Mouse (Mus musculus): ENCODE measurements around the gene Postn.

Gene Postn
- long read RNA-seq, experiment 1, full-length matches to known transcripts = 5 of 9 reads
- long read RNA-seq, experiment 1, partial matches to known transcripts = 4 of 9 reads
- long read RNA-seq, experiment 1, other reads (novel, unspliced or antisense) = 0 of 9 reads
- long read RNA-seq, experiment 2, partial matches to known transcripts = 2 of 6 reads
- long read RNA-seq, experiment 2, other reads (novel, unspliced or antisense) = 3 of 6 reads

GRCm38 (mm10) chr3:54360897-54361296 lies at the start of gene Postn:
Postn (plus strand) TSS chr3:54361109.
- intact Hi-C loops (cut with DNase I) = no loop called here

- intact Hi-C loops (cut with DNase I) = no loop called here
Observed at GRCm38 (mm10) chr3:54314055-54314454, 46.9 kb upstream of the Postn start.

GRCm38 (mm10) chr3:54352891-54353652 lies 7.8 kb upstream of the Postn start:
- intact Hi-C loops (cut with DNase I) = loop anchor here (2.0 to 10.0 kb wide), 3 partner anchors 320 to 618 kb away; no protein-coding TSS in a partner anchor

- intact Hi-C loops (cut with DNase I) = loop anchor here (5.0 to 10.0 kb wide), 4 partner anchors 170 to 623 kb away; no protein-coding TSS in a partner anchor
Observed at GRCm38 (mm10) chr3:54357561-54357960, 3.3 kb upstream of the Postn start.

- intact Hi-C loops (cut with DNase I) = loop anchor here (5.0 to 10.0 kb wide), 4 partner anchors 169 to 624 kb away; no protein-coding TSS in a partner anchor
Observed at GRCm38 (mm10) chr3:54358463-54359189, 2.3 kb upstream of the Postn start.

- intact Hi-C loops (cut with DNase I) = no loop called here
Observed at GRCm38 (mm10) chr3:54361656-54362055, 747 bp downstream of the Postn start.

GRCm38 (mm10) chr3:54371015-54371414 lies 10.1 kb downstream of the Postn start:
- intact Hi-C loops (cut with DNase I) = no loop called here

GRCm38 (mm10) chr3:54372625-54373024 lies 11.7 kb downstream of the Postn start:
- intact Hi-C loops (cut with DNase I) = no loop called here

GRCm38 (mm10) chr3:54376014-54376413 lies 15.1 kb downstream of the Postn start:
- intact Hi-C loops (cut with DNase I) = no loop called here

- intact Hi-C loops (cut with DNase I) = no loop called here
Observed at GRCm38 (mm10) chr3:54377647-54378046, 16.7 kb downstream of the Postn start.

GRCm38 (mm10) chr3:54378135-54378534 lies 17.2 kb downstream of the Postn start:
- intact Hi-C loops (cut with DNase I) = no loop called here

- intact Hi-C loops (cut with DNase I) = no loop called here
Observed at GRCm38 (mm10) chr3:54379981-54380380, 19.1 kb downstream of the Postn start.

- intact Hi-C loops (cut with DNase I) = no loop called here
Observed at GRCm38 (mm10) chr3:54399321-54399720, 38.4 kb downstream of the Postn start.

GRCm38 (mm10) chr3:54399911-54400310 lies 39.0 kb downstream of the Postn start:
- intact Hi-C loops (cut with DNase I) = no loop called here

- intact Hi-C loops (cut with DNase I) = no loop called here
Observed at GRCm38 (mm10) chr3:54400617-54401016, 39.7 kb downstream of the Postn start.

- intact Hi-C loops (cut with DNase I) = no loop called here
Observed at GRCm38 (mm10) chr3:54401706-54402105, 40.8 kb downstream of the Postn start.

- intact Hi-C loops (cut with DNase I) = no loop called here
Observed at GRCm38 (mm10) chr3:54403791-54404190, 42.9 kb downstream of the Postn start.

GRCm38 (mm10) chr3:54406567-54406966 lies 45.7 kb downstream of the Postn start:
- intact Hi-C loops (cut with DNase I) = no loop called here

GRCm38 (mm10) chr3:54411052-54411451 lies 50.1 kb downstream of the Postn start:
- intact Hi-C loops (cut with DNase I) = no loop called here

GRCm38 (mm10) chr3:54412885-54413583 lies 52.1 kb downstream of the Postn start:
- intact Hi-C loops (cut with DNase I) = no loop called here

GRCm38 (mm10) chr3:54413584-54413897 lies 52.6 kb downstream of the Postn start:
- intact Hi-C loops (cut with DNase I) = no loop called here

All from adrenal gland (tissue).